Mouse (Mus musculus) T-helper 17 cell (primary cell): ENCODE measurements around the gene Olfr1065.
"Not testable (repeated sequence)": the region's sequence is repeated elsewhere in the genome, so short reads cannot be mapped to it uniquely, and the experiment has no call there.

ENCODE experiments used
- in situ Hi-C, 2 experiments: fragments of 300-600 bp; cut with MboI, MseI; formaldehyde crosslinking; loops; 1 replicate in 1 of 2; 2 replicates in 1 of 2; pipeline ENCODE4 v1.15.1; 2025; ENCODE audit warnings: high pct_unique_total_duplicates in 2 of 2

Gene Olfr1065

GRCm38 (mm10) chr2:86450491-86450890 lies at the start of gene Olfr1065:
Gene Olfr1065, minus strand, starts transcription at chr2:86450591.
- in situ Hi-C loops: not testable (repeated sequence)

GRCm38 (mm10) chr2:86487286-86487685 lies 36.9 kb upstream of the Olfr1065 start, which contains the start of gene Olfr228:
Gene Olfr228, minus strand, starts transcription at chr2:86487386.
- in situ Hi-C loops: no loop called here

GRCm38 (mm10) chr2:86464442-86465109 lies 14.2 kb upstream of the Olfr1065 start:
- in situ Hi-C loops: loop anchor here (5.0 kb wide), 2 partner anchors 737 to 747 kb away; partner anchors contain the start of gene Olfr1009 (in 1 of the 2)

DNA sequence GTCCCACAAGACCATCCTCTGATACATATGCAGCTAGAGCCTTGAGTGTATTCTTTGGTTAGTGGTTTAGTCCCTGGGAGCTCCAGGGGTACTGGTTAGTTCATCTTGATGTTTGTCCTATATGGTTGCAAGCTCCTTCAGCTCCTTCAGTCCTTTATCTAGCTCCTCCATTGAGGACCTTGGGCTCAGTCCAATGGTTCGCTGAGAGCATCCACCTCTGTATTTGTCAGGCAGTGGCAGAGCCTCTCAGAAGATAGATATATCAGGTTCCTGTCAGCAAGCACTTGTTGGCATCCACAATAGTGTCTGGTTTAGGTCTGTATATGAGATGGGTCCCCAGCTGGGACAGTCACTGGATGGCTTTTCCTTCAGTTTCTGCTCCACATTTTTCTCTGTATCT lies 10.0 kb upstream of the Olfr1065 start:
- in situ Hi-C loops: loop anchor here in 1 of 2 experiments (5.0 kb wide), 1 partner anchor 733 kb away; no protein-coding TSS in a partner anchor

DNA sequence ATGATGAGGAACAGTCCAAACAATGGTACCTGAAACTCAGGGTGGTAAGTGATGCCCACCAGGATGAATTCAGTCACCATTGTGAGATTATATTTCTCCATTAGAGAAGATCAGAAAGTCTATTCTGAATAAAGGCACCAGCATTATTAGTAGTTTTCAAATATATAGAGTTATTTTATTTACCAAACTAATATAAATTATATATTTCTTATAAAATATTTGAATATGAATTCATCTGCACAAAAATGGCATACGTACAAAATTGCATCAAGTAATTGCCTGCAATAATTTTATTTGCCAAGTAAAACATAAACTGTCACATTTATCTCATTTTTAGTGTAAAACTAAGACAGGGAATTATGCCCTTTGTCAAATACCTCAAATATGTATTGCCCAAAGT lies 5.8 kb upstream of the Olfr1065 start, which contains the start of gene Olfr1066:
Olfr1066 (minus strand) TSS at position 101 of the 400 bp plus-strand sequence.
- in situ Hi-C loops: no loop called here

DNA sequence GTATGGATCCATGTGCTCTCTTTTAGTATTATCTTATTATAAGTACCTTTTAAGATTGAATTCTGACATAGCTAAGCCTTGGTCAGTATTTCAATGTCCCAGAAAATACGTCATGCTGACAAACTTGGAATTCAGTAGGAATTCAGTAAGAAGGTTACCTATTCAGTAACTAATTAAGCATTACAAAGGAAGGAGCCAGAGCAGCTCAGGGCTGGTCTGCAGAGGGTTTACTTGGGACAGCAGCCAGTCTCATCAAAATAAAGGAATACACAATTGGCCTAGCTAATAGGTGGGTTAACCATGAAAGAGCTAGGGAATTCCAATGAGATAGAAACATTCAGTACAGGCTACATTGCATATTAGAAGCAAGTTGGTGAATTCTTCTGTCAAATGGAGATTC lies 8.3 kb downstream of the Olfr1065 start:
- in situ Hi-C loops: not testable (repeated sequence)

GRCm38 (mm10) chr2:86428511-86428910 lies 21.9 kb downstream of the Olfr1065 start:
- in situ Hi-C loops: not testable (repeated sequence)

GRCm38 (mm10) chr2:86426649-86427048 lies 23.7 kb downstream of the Olfr1065 start, which contains the start of gene Olfr1062:
Gene Olfr1062, minus strand, starts transcription at chr2:86426749.
- in situ Hi-C loops: not testable (repeated sequence)

- in situ Hi-C loops: no loop called here
Observed at GRCm38 (mm10) chr2:86413950-86414349, 36.4 kb downstream of the Olfr1065 start, which contains the start of gene Olfr1061. Gene Olfr1061, minus strand, starts transcription at chr2:86414050.

GRCm38 (mm10) chr2:86395114-86395513 lies 55.3 kb downstream of the Olfr1065 start:
- in situ Hi-C loops: no loop called here
